Mouse (Mus musculus): ENCODE results near the gene Ephx4. TPM values are rescaled to one million over a fixed set of nuclear protein-coding genes. Genes with fewer than 3 reads are reported as not detected.

The Ephx4 gene
- polyA plus RNA-seq, 1 experiment from 2014 or later = 1.5 TPM

DNA sequence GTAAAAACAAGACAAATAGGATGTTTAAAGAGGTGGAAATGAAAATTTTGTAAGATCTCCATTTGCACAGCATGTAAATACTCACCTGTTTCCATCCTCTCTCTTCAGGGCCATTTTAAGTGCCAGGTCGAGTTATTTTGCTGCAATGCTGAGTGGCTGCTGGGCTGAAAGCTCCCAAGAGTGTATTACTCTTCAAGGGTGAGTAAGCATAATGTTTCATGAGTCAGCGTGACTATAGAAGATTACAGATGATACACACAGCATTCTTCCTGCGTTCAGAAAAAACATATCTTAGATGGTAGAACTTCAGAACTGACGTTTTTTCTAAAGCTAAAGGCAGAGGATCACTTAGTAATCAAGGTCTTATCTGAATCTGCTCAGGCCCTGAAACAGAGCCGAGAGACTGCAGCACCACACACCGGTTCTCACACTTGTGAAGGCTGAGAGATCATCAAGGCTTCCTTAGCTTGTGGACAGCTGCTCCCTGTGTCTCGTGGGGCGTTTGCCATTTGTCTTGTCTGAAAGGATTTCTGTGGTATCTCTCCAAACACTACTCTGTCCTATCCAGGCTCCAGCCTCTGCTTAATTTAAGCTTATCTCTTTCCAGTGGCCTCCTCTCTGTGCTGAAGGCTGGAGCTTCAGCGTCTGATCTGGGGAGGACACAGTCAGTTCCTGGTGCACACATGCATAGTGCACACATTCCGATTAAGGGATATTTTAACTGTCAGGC, 68.2 kb downstream of the Ephx4 start:
- Histone ChIP-seq H3K4me1 (no peaks in the 10 kb centered on the region), H3K4me2 (replicated peaks) (no peak overlapping the region), H3K27ac (no peak overlapping the region), H3K9ac (no peak overlapping the region), H3K36me3 (peaks cover 6% of the 10 kb centered on the region; the same call in 1 of the 2 replicates), H3K4me3 (no peak overlapping the region), H3K9me3 (no peaks in the 10 kb centered on the region), H3K27me3 (replicated peaks) (no peaks in the 10 kb centered on the region)
- WGBS = 78% methylated on average over 10 of the region's 10 CpGs
- no peak for ATAC-seq (ENCODE audit: low FRiP score, low read depth)

Other genes starting within 250 kb of the Ephx4 start
- gene Tgfbr3, start 113.1 kb upstream of the Ephx4 start, polyA plus RNA-seq (2016; fragmentation: Nextera tagmentation; extraction: Ambion mirVana) = 7.7 and 8.8 TPM in 2 replicates
- 1.8 and 2.1 TPM in 2 replicates for gene Brdt, start 71.6 kb upstream of the Ephx4 start, polyA plus RNA-seq (2016; fragmentation: Nextera tagmentation; extraction: Ambion mirVana)
- not detected in 2 replicates for gene Lpcat2b, start 28.8 kb downstream of the Ephx4 start, polyA plus RNA-seq (2016; fragmentation: Nextera tagmentation; extraction: Ambion mirVana)
- gene Btbd8, start 35.3 kb downstream of the Ephx4 start, polyA plus RNA-seq (2016; fragmentation: Nextera tagmentation; extraction: Ambion mirVana) = 8.8 and 9.3 TPM in 2 replicates
- 0.36 and 0.49 TPM in 2 replicates for gene Gm42669, start 104.9 kb downstream of the Ephx4 start, polyA plus RNA-seq (2016; fragmentation: Nextera tagmentation; extraction: Ambion mirVana)
- gene 1700028K03Rik, start 132.0 kb downstream of the Ephx4 start, polyA plus RNA-seq (2016; fragmentation: Nextera tagmentation; extraction: Ambion mirVana) = 0.09 and 0.13 TPM in 2 replicates
- gene Rpap2, start 194.6 kb downstream of the Ephx4 start, polyA plus RNA-seq (2016; fragmentation: Nextera tagmentation; extraction: Ambion mirVana) = 19.7 and 21.9 TPM in 2 replicates
- 33.3 and 34.2 TPM in 2 replicates for gene Glmn, start 195.2 kb downstream of the Ephx4 start, polyA plus RNA-seq (2016; fragmentation: Nextera tagmentation; extraction: Ambion mirVana)

Data from neural tube, embryonic 12.5 days (tissue).